In genomic region chr17:88507376-88507775, GRCm38 (mm10) we compare ENCODE assay signal across 13 mouse cellular contexts. TPM values are rescaled to one million over a fixed set of nuclear protein-coding genes. Genes with fewer than 3 reads are reported as not detected.
DNase-seq lines count a peak whose midpoint lies in the region; ATAC-seq and TF ChIP-seq lines count a peak whose summit lies in the region.
"Had no signal": no experiment of that assay in that cellular context is flagged by ENCODE, and none has a peak within 500 bp of the region (broad histone marks: within the 10 kb centered on the region; RNA-seq: fewer than 3 reads in every experiment).

No protein-coding gene starts in this region.

- DNase-seq in hindbrain, postnatal 0 days (ENCODE audit: low spot score), result peak; percentile 55
- DNase-seq in cerebellum, adult 18-20 months, result peak; percentile 91 to 95
- DNase-seq in frontal cortex, postnatal 10 days (ENCODE audit: low spot score in 2 of 2), result no peak
- DNase-seq in gastrocnemius, adult 8-10 months (ENCODE audit: low spot score in 2 of 2), result no peak
- DNase-seq: gastrocnemius, postnatal 36 days; thymus, postnatal 14 days had no signal

- H3K36me3 ChIP-seq in hindbrain, postnatal 0 days (ENCODE audit: insufficient read depth, low read length), result no peaks in the 10 kb centered on the region
- no peaks in the 10 kb centered on the region for H3K36me3 ChIP-seq in hindbrain, embryonic 12.5 days
- H3K36me3 ChIP-seq in E14TG2a.4 (ENCODE audit: insufficient read depth, low read length), result no peaks in the 10 kb centered on the region
- no peaks in the 10 kb centered on the region for H3K36me3 ChIP-seq in lung, embryonic 16.5 days (ENCODE audit: control insufficient read depth, insufficient read depth, low read length)
- H3K36me3 ChIP-seq: embryonic facial prominence, embryonic 15.5 days had no signal

- 66% methylated on average over 10 of the region's 10 CpGs for WGBS in hindbrain, postnatal 0 days
- WGBS in hindbrain, embryonic 12.5 days, result 91% methylated on average over 10 of the region's 10 CpGs
- 73% methylated on average over 10 of the region's 10 CpGs for WGBS in lung, embryonic 16.5 days

- no peaks in the 10 kb centered on the region for H3K27me3 ChIP-seq in hindbrain, postnatal 0 days (ENCODE audit: insufficient read depth, low read length)
- H3K27me3 ChIP-seq in hindbrain, embryonic 12.5 days, result peaks cover 5% of the 10 kb centered on the region; the same call in 1 of the 2 replicates
- H3K27me3 ChIP-seq in E14TG2a.4 (ENCODE audit: insufficient read depth, low read length), result 0 out of 2 replicates have a peak, but pooled peaks cover 13% of the 10 kb centered on the region
- no peaks in the 10 kb centered on the region for H3K27me3 ChIP-seq in lung, embryonic 16.5 days (ENCODE audit: control insufficient read depth, insufficient read depth, low read depth, low read length)
- H3K27me3 ChIP-seq: embryonic facial prominence, embryonic 15.5 days; Patski had no signal

- no peak overlapping the region for H3K4me2 ChIP-seq in hindbrain, postnatal 0 days (ENCODE audit: low read depth, low read length)
- no peak overlapping the region for H3K4me2 ChIP-seq in hindbrain, embryonic 12.5 days (replicated peaks)
- no peak overlapping the region for H3K4me2 ChIP-seq in lung, embryonic 16.5 days (ENCODE audit: low read depth, low read length)
- H3K4me2 ChIP-seq: embryonic facial prominence, embryonic 15.5 days had no signal

- peak overlapping the region; percentile 48; the same call in 1 of the 2 replicates for H3K27ac ChIP-seq in hindbrain, postnatal 0 days
- no peak overlapping the region for H3K27ac ChIP-seq in hindbrain, embryonic 12.5 days
- H3K27ac ChIP-seq in lung, embryonic 16.5 days (ENCODE audit: low read length), result 0 out of 2 replicates have a peak overlapping the region, but pooled peaks have one; percentile 32
- H3K27ac ChIP-seq: embryonic facial prominence, embryonic 15.5 days had no signal

- ATAC-seq in hindbrain, postnatal 0 days, result no peak
- no peak for ATAC-seq in hindbrain, embryonic 12.5 days (ENCODE audit: low FRiP score)
- no peak; the same call in 1 of the 2 replicates for ATAC-seq in lung, embryonic 16.5 days (ENCODE audit: low read depth)
- ATAC-seq: forebrain, embryonic 16.5 days; Patski had no signal

- H3K4me3 ChIP-seq in hindbrain, postnatal 0 days (ENCODE audit: low read length), result no peak overlapping the region
- no peak overlapping the region for H3K4me3 ChIP-seq in hindbrain, embryonic 12.5 days
- 0 out of 2 replicates have a peak overlapping the region, but pooled peaks have one; percentile 26 for H3K4me3 ChIP-seq in E14TG2a.4 (replicated peaks; ENCODE audit: low read length)
- no peak overlapping the region for H3K4me3 ChIP-seq in lung, embryonic 16.5 days (ENCODE audit: low read length)
- H3K4me3 ChIP-seq: embryonic facial prominence, embryonic 15.5 days; megakaryocyte, embryonic 14.5 days had no signal

- peaks cover 9% of the 10 kb centered on the region; the same call in 1 of the 2 replicates for H3K4me1 ChIP-seq in hindbrain, postnatal 0 days (ENCODE audit: insufficient read depth, low read length)
- peaks cover 13% of the 10 kb centered on the region for H3K4me1 ChIP-seq in hindbrain, embryonic 12.5 days
- H3K4me1 ChIP-seq in E14TG2a.4 (replicated peaks; ENCODE audit: low read depth, low read length), result peaks cover 76% of the 10 kb centered on the region
- H3K4me1 ChIP-seq in lung, embryonic 16.5 days (replicated peaks; ENCODE audit: control insufficient read depth, insufficient read depth, low read length), result peaks cover 31% of the 10 kb centered on the region

- H3K9me3 ChIP-seq in hindbrain, postnatal 0 days (ENCODE audit: low read length), result no peaks in the 10 kb centered on the region
- no peaks in the 10 kb centered on the region for H3K9me3 ChIP-seq in hindbrain, embryonic 12.5 days (replicated peaks)
- H3K9me3 ChIP-seq in E14TG2a.4 (ENCODE audit: low read length), result no peaks in the 10 kb centered on the region
- H3K9me3 ChIP-seq in lung, embryonic 16.5 days (ENCODE audit: control insufficient read depth, low read length), result no peaks in the 10 kb centered on the region
- H3K9me3 ChIP-seq: embryonic facial prominence, embryonic 15.5 days had no signal

- no peak for TF ChIP-seq CTCF in hindbrain, postnatal 0 days (IDR thresholded peaks at IDR 0.05; ENCODE audit: low read depth)
- TF ChIP-seq CTCF in E14TG2a.4 (conservative IDR thresholded peaks at IDR 0.05; ENCODE audit: low read length), result no peak

- no peak overlapping the region for H3K9ac ChIP-seq in hindbrain, postnatal 0 days (replicated peaks; ENCODE audit: low read length)
- no peak overlapping the region for H3K9ac ChIP-seq in hindbrain, embryonic 12.5 days
- H3K9ac ChIP-seq in lung, embryonic 16.5 days (ENCODE audit: low read length), result no peak overlapping the region
- H3K9ac ChIP-seq: embryonic facial prominence, embryonic 15.5 days had no signal

RNA-seq across cellular contexts. Expression of gene Ppp1r21, which starts 22.5 kb away (rescaled TPM):
- 43.7 and 54.5 TPM in 2 replicates for total RNA-seq in hindbrain, postnatal 0 days (2014; rRNA removed)
- 29.2 and 32.2 TPM in 2 replicates for polyA plus RNA-seq in hindbrain, postnatal 0 days (2015; fragmentation: Nextera tagmentation; extraction: Ambion mirVana)
- 25.9 and 28.2 TPM in 2 replicates for polyA plus RNA-seq in hindbrain, embryonic 12.5 days (2016; fragmentation: Nextera tagmentation; extraction: Ambion mirVana)
- polyA plus RNA-seq in lung, embryonic 16.5 days (2015; fragmentation: Nextera tagmentation; extraction: Ambion mirVana), result 23.1 and 24.7 TPM in 2 replicates
- total RNA-seq in gastrocnemius, adult 8-10 months (2022), result 1 to 10 TPM; 5.5 to 6.8 (median 6.0) TPM

Comparison
In these comparisons a context has a peak if more than half of its experiments do, and no peak if none do; other contexts are left out.
1. DNase-seq: peak in hindbrain, postnatal 0 days (single experiment) and cerebellum, adult 18-20 months (2 of 2); none in frontal cortex, postnatal 10 days (0 of 2) and gastrocnemius, adult 8-10 months (0 of 2).